Mouse (Mus musculus): ENCODE data around the gene Polr2l.

The Polr2l gene

DNA sequence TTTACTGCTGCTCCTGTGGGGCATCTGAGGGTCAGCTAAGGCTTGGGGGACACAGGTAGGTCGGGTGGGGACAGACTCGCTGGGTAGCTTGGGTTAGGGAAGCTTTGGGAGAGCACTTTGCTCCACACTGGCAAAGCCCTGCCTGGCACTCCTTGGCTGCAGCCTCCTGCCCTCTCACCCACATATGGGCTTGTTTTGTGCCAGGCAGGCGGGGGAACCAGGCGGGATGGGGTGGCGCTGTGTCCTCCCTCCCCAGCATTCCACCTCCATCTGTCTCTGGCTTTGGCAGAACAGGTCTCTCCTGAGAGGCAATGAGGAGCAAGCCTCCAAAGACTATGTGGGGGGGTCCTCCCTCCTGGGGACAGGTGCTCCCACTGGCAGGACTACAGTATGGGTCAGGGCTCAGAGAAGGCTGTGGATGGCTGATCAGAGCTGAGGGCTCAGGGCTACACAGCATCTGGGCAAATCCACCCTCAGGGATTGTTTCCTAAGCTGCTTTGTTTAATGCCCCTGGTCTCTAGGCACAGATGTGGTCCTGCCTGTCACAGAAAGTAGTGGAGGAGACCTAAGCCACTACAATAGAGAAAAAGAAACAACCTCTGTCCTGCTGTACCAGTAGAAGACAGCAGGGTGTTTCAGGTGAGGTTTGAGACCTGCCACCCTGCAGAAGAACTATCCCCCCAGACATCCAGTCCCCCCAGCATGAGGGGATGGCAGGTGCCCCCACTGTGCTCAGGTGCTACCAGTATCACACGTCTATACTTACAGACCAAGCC is 42.0 kb downstream of the Polr2l start:
- ATAC-seq (ENCODE audit: low TSS enrichment): no peak

DNA sequence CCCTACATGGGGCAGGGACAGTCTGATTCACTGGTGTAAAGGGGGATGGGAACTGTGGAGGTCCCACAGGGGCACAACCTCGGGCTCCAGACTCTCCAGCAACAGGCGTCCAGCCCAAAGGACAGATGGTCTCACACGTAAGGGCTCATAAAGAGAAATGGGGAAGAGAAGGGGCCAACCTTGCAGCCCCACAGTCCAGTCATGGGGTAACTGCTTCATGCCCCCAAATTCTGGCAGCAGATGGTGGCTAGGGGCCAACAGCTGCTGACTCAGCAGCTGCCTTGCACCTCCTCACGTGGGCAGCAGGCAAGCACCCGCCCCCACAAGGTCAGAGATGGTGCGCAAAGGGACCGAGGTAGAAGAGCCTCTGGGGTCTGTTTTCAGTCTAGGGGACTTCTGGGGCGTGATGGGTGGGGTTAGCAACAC is 42.7 kb downstream of the Polr2l start:
- ATAC-seq (ENCODE audit: low TSS enrichment): no peak

DNA sequence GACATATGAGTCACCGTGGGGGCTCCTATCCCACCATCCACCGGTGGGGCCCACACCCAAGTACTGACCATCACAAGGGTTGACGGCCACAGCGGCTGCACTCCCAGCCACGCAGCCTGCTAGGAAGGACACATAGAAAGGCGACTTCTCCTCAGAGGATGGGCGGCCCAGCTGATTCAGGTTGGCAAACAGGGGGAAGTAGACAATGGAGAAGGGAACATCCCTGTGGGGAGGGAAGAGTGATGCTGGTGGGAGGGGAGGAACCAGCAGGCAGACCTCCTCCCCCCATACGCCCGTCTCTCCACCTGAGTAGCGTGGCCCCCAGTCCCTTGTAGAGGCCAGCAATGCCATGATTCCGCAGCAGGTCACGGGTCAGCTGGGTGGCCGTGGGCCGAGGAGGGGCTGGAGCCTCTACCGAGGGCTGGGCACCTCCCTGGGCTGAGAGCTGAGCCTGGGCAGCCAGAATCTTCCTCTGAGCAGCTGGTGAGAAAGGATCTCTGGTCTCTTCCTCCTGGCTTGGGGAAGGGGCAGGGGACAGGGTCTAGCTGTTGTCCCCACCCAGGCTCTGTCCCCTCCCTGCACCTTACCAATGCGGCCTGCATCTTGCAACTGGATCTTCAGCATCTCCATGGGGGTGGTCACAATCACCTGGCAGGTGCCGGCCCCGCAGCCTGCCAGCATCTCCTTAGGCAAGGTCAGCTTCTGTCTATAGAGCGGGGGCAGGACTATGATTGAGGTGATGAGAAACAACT is 43.3 kb downstream of the Polr2l start:
- ATAC-seq (ENCODE audit: low TSS enrichment): no peak

DNA sequence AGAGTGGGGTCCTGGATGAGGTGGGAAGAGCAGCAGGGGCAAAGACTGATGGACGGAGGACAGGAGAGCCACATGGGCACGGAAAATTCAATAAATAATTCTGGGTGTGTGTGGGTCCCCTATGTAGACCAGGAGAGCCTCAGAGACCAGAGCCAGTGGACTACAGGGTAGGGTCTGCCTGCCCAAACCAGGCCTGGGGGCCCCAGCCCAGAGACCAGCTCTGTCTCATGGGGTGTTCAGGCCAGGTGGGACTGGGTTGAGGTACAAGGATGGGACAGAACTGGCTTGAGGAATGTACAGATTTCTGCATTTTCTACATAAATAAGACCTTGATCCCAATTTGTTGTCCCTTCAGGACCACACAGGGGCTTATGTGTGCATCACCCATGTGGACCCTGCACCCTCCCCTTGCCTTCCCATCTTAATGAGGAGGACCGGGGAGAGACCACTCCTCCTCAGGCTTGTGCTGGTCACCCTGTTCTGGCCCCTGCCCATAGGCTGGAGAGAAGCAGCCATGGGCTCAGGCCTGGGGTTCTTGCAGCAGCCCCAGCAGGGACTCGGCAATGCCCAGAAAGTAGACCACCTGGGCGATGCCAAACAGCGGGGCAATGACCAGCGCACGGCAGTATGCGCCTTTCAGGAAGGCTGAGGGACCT is 44.2 kb downstream of the Polr2l start:
- ATAC-seq (ENCODE audit: low TSS enrichment): no peak

DNA sequence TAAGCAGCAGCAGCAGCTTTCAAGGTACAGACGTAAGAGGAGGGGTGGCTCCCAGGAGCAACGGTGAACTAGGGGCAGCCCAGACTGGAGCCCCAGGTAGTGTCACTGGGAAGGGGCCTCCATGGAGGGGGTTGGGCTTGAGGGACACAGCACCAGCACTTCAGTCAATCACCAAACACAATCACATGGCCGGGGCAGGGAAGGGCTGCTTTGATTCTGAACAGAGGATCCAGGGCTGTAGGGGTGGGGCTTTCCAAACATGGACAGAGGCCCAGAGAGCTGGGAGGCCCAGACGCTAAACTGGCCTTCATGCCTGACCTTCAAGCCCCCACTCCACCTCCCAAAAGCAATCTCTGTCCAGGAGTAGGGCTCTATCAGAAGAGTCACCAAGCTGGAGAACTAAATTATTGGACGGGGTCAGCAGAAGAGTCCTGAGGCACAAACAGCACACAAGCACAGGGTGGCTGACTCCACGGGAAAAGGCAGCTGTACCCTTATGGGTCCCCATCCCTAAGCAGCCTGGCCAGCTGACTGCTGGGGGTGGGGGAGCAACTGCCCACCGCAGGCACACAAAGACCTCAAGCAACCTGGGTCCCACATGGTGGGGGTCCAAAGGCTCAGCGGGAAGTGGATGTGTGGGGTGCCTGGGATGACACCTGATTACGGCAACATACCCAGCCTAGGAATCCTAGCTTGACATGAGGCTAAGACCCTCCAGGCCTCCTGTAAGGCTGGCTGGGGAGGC is 44.9 kb downstream of the Polr2l start:
- ATAC-seq (ENCODE audit: low TSS enrichment): no peak

DNA sequence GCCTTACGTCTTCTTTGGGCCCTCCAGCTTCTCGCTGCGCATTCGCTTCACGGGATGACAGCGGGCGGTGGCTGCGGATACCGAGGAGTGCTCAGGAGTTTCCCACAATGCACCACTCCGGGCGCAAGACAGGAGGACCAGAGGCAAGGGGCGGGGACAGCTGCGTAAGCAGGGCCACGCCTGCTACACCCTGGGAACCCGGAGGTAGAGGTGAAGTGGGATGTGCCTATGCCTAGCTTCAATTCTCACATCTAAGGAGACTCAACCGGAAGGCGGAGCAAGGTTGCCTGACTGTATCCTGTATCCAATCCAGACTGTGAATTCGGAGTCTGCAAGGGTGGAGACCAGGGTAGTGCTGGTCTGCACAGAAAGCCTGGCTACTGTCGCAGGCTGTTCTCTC is 45.6 kb downstream of the Polr2l start, which contains the start of gene Cend1:
Cend1 (minus strand) TSS at position 182 of the 400 bp plus-strand sequence.
- ATAC-seq (ENCODE audit: low TSS enrichment): peak; percentile 89

DNA sequence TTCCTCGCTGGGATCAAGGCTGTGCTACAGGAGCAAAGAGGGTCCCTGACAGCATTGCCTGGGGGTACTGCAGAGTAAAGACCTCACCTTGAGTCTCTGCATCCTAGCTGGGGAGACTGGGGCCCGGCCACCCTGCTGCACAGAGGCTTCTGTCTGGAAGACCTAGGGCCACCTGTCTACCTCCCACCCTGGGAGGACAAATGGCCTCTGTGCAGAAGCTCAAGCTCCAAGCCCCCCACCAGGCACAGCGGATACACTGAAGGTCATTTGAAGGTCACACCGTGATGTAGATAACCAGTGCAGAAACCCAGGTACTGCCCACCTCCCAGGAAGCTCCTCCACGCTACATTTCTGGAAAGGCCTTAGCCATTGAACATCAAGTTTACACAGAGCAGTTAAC is 46.2 kb downstream of the Polr2l start:
- ATAC-seq (ENCODE audit: low TSS enrichment): no peak

DNA sequence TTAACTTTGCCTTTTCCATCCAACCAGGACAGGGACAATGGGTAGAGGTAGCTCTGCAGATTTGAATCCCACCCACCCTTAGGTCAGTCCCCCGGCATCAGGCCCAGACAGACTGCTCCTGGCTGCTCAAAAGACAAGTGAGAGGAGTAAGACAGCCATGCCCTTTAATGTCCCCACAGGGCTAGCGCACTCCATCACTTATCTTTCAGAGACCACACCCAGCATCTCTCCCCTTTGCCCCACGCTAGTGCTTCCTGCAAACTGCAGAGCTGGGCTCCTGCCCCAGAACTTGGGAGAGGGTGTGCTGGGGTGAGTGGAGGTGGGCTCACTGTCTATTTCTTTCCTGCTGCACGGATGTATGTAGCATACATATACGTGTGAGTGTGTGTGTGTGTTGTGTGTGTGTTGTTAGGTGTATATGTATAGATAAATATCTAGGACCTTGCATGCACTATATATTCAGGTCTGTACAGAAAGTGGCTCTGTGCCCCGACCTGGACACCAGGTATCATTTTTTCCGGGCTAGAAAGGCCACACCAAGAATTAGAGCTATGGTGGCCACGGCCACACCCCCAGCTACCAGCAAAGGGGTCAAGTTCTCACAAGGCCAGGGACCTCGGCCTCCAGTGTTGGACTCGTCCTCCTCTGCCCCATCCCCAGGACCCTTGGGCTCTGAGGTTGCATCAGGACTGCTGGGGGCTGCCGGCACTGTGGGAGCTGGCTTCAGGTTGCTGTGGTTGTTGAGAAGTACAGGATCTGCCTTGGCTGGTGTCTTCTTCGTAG is 47.8 kb downstream of the Polr2l start:
- no peak for ATAC-seq (ENCODE audit: low TSS enrichment)

DNA sequence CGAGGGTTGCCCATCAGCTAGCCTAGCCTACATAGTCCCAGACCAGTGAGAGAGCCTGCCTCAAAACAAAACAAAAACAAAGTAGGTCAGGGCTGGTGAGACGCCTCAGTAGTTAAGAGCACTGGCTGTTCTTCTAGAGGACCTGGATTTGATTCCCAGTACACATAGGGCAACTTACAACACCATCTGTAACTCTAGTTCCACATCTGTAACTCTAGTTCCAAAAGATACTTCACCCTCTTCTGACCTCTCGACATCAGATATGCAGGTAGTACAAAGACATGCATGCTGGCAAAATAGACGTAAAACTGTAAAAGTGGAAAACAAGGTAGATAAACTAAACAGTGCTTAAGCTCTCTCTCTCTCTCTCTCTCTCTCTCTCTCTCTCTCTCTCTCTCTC is 51.1 kb downstream of the Polr2l start:
- ATAC-seq (ENCODE audit: low TSS enrichment): no peak
